Mouse (Mus musculus): ENCODE results near the gene Rex1bd. TPM values are rescaled to one million over a fixed set of nuclear protein-coding genes. Genes with fewer than 3 reads are reported as not detected.

The Rex1bd gene
- polyA plus RNA-seq, 1 experiment from 2014 or later: 172 TPM

DNA sequence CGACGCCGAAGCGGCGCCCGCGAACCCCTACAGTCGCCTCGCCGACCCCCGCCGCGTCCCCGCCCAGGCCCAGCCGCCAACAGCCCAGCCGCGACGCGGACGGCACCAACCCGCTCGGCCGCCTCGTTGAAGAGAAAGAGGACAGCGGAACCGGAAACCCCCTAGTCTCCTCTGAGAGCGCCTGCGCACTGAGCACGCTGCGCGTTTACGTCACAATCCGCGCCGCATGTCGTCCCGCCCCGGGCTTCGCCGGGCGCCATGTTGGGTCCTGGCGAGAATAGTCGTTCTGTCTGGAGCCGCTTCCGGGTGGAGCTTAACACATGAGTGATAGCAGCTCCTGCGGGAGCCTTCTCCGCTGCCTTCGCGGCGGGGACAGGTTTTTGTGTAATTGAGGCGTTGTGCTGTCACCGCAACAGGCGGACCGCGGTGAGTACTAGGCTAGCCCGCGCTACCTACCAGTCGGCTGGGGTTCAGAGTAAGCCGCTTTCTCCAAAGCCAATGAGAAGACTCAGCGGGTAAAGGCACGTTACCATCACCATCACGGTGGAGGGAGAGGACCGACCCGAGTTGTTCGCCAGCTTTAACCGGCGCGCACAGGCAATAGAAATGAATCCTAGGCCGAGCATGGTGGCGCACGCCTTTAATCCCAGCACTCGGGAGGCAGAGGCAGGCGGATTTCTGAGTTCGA is 3.8 kb upstream of the Rex1bd start, which contains the start of gene Uba52:
TSS of gene Uba52 (minus strand) at position 574 of the 688 bp plus-strand sequence.
- ATAC-seq (ENCODE audit: low read depth): peak; percentile 77
- H3K27ac ChIP-seq (ENCODE audit: low read depth, low read length): peak within 1 kb of the TSS; percentile 97
- H3K36me3 ChIP-seq (ENCODE audit: control insufficient read depth, insufficient read depth, low read length): peaks cover 11% of the 10 kb centered on the region; the same call in 1 of the 2 replicates
- peak within 1 kb of the TSS; percentile 90 for H3K9ac ChIP-seq (replicated peaks; ENCODE audit: low read depth, low read length)
- H3K4me3 ChIP-seq (ENCODE audit: low read depth, low read length): peak within 1 kb of the TSS; percentile 97
- H3K9me3 ChIP-seq (ENCODE audit: control insufficient read depth, low read length): no peaks in the 10 kb centered on the region
- peak within 1 kb of the TSS; percentile 100 for H3K4me2 ChIP-seq (ENCODE audit: low read depth, low read length)
- peaks cover 19% of the 10 kb centered on the region for H3K4me1 ChIP-seq (ENCODE audit: control insufficient read depth, insufficient read depth, low read length)
- no peaks in the 10 kb centered on the region for H3K27me3 ChIP-seq (ENCODE audit: control insufficient read depth, insufficient read depth, low read length)
- WGBS: under 1% methylated on average over 67 of the region's 74 CpGs

- H3K9me3 ChIP-seq (ENCODE audit: control insufficient read depth, low read length): no peaks in the 10 kb centered on the region
- peaks cover 10% of the 10 kb centered on the region; the same call in 1 of the 2 replicates for H3K36me3 ChIP-seq (ENCODE audit: control insufficient read depth, insufficient read depth, low read length)
- H3K27me3 ChIP-seq (ENCODE audit: control insufficient read depth, insufficient read depth, low read length): no peaks in the 10 kb centered on the region
- ATAC-seq (ENCODE audit: low read depth): no peak
- H3K27ac ChIP-seq (ENCODE audit: low read depth, low read length): peak overlapping the region; percentile 97; the same call in 1 of the 2 replicates
- H3K4me3 ChIP-seq (ENCODE audit: low read depth, low read length): peak overlapping the region; percentile 97
- peak overlapping the region; percentile 90 for H3K9ac ChIP-seq (replicated peaks; ENCODE audit: low read depth, low read length)
- WGBS: 15% methylated on average over 25 of the region's 25 CpGs
- H3K4me2 ChIP-seq (ENCODE audit: low read depth, low read length): peak overlapping the region; percentile 100
- peaks cover 20% of the 10 kb centered on the region for H3K4me1 ChIP-seq (ENCODE audit: control insufficient read depth, insufficient read depth, low read length)
Observed at GRCm38 (mm10) chr8:70509281-70509952, 2.9 kb upstream of the Rex1bd start.

GRCm38 (mm10) chr8:70507027-70507393 is 458 bp upstream of the Rex1bd start:
- no peak overlapping the region for H3K4me3 ChIP-seq (ENCODE audit: low read depth, low read length)
- peaks cover 25% of the 10 kb centered on the region for H3K4me1 ChIP-seq (ENCODE audit: control insufficient read depth, insufficient read depth, low read length)

GRCm38 (mm10) chr8:70505698-70506327 is 739 bp downstream of the Rex1bd start:
- Histone ChIP-seq H3K27ac (ENCODE audit: low read depth, low read length) (peak overlapping the region; percentile 85; the same call in 1 of the 2 replicates), H3K4me1 (ENCODE audit: control insufficient read depth, insufficient read depth, low read length) (peaks cover 25% of the 10 kb centered on the region), H3K9me3 (ENCODE audit: control insufficient read depth, low read length) (no peaks in the 10 kb centered on the region), H3K27me3 (ENCODE audit: control insufficient read depth, insufficient read depth, low read length) (peaks cover 19% of the 10 kb centered on the region), H3K4me2 (ENCODE audit: low read depth, low read length) (peak overlapping the region; percentile 84), H3K9ac (replicated peaks; ENCODE audit: low read depth, low read length) (peak overlapping the region; percentile 74), H3K36me3 (ENCODE audit: control insufficient read depth, insufficient read depth, low read length) (peaks cover 7% of the 10 kb centered on the region; the same call in 1 of the 2 replicates), H3K4me3 (ENCODE audit: low read depth, low read length) (peak overlapping the region; percentile 55)
- peak; percentile 16 for ATAC-seq (ENCODE audit: low read depth)
- 37% methylated on average over 32 of the region's 32 CpGs for WGBS

More at GRCm38 (mm10) chr8:70507027-70507393, 458 bp upstream of the Rex1bd start:
- peaks cover 11% of the 10 kb centered on the region for H3K27me3 ChIP-seq (ENCODE audit: control insufficient read depth, insufficient read depth, low read length)
- no peak for ATAC-seq (ENCODE audit: low read depth)
- no peak overlapping the region; the same call in 1 of the 2 replicates for H3K4me2 ChIP-seq (ENCODE audit: low read depth, low read length)
- WGBS: 69% methylated on average over 5 of the region's 5 CpGs
- peaks cover 7% of the 10 kb centered on the region; the same call in 1 of the 2 replicates for H3K36me3 ChIP-seq (ENCODE audit: control insufficient read depth, insufficient read depth, low read length)
- H3K9me3 ChIP-seq (ENCODE audit: control insufficient read depth, low read length): no peaks in the 10 kb centered on the region
- H3K27ac ChIP-seq (ENCODE audit: low read depth, low read length): no peak overlapping the region
- no peak overlapping the region for H3K9ac ChIP-seq (replicated peaks; ENCODE audit: low read depth, low read length)

- H3K9ac ChIP-seq (replicated peaks; ENCODE audit: low read depth, low read length): no peak overlapping the region
- 79% methylated on average over 3 of the region's 3 CpGs for WGBS
Observed at GRCm38 (mm10) chr8:70504851-70505250, 1.7 kb downstream of the Rex1bd start.

DNA sequence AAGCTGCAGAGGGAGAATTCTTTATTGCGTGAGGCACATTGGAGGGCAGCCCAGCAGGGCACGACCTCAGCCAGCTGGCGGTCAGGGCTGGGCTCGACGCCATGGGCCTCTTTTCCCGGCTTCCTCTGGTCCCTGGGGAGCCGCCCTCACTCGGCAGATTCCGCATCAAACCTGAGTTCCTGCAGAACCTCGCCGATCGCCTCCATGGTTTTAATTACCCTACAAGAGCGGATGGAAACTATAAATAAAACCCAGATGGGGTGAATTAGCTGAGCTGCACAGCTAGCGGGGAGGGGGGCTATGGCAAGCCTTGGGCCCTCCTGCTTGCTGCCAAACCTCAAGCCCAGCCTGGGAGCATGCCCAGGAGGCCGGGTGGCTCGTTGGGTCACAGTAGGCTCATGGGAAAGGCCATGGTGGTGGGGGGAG is 2.2 kb downstream of the Rex1bd start:
- Histone ChIP-seq H3K9me3 (ENCODE audit: control insufficient read depth, low read length) (no peaks in the 10 kb centered on the region), H3K36me3 (ENCODE audit: control insufficient read depth, insufficient read depth, low read length) (peaks cover 7% of the 10 kb centered on the region; the same call in 1 of the 2 replicates), H3K9ac (replicated peaks; ENCODE audit: low read depth, low read length) (no peak overlapping the region), H3K27me3 (ENCODE audit: control insufficient read depth, insufficient read depth, low read length) (peaks cover 31% of the 10 kb centered on the region), H3K4me1 (ENCODE audit: control insufficient read depth, insufficient read depth, low read length) (peaks cover 21% of the 10 kb centered on the region), H3K27ac (ENCODE audit: low read depth, low read length) (no peak overlapping the region), H3K4me2 (ENCODE audit: low read depth, low read length) (no peak overlapping the region), H3K4me3 (ENCODE audit: low read depth, low read length) (no peak overlapping the region)
- ATAC-seq (ENCODE audit: low read depth): no peak
- WGBS: 27% methylated on average over 16 of the region's 16 CpGs

More at GRCm38 (mm10) chr8:70504851-70505250, 1.7 kb downstream of the Rex1bd start:
- no peak overlapping the region for H3K4me2 ChIP-seq (ENCODE audit: low read depth, low read length)
- H3K4me3 ChIP-seq (ENCODE audit: low read depth, low read length): no peak overlapping the region
- no peak overlapping the region for H3K27ac ChIP-seq (ENCODE audit: low read depth, low read length)
- H3K27me3 ChIP-seq (ENCODE audit: control insufficient read depth, insufficient read depth, low read length): peaks cover 27% of the 10 kb centered on the region
- no peaks in the 10 kb centered on the region for H3K9me3 ChIP-seq (ENCODE audit: control insufficient read depth, low read length)
- no peak for ATAC-seq (ENCODE audit: low read depth)
- peaks cover 7% of the 10 kb centered on the region; the same call in 1 of the 2 replicates for H3K36me3 ChIP-seq (ENCODE audit: control insufficient read depth, insufficient read depth, low read length)
- H3K4me1 ChIP-seq (ENCODE audit: control insufficient read depth, insufficient read depth, low read length): peaks cover 25% of the 10 kb centered on the region

DNA sequence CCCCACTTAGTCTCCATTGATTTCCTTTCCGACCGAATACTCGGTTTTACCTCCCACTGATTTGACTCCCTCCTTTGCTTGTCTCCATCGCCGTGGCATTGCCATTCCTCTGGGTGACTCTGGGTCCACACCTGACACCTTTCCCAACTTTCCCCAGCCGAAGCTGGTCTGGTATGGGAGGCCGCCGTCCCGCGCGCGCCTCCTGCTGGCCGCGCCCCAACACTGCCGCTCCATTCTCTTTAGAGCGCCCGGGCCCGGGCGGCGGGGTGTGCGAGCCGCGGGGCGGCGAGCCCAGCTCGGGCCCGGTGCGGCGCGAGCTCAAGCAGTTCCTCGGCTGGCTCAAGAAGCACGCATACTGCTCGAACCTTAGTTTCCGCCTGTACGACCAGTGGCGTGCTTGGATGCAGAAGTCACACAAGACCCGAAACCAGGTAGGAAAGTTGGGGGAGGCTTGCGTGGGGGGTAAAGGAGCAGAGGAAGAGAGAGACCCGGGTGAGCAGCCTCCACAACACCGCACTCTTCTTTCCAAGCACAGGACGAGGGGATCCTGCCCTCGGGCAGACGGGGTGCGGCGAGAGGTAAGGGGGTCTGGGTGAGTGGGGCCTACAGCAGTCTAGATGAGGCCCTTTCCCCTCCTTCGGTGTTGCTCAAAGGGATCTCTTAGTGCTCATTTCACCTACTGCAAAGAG is 3.3 kb downstream of the Rex1bd start:
- ATAC-seq (ENCODE audit: low read depth): no peak
- H3K36me3 ChIP-seq (ENCODE audit: control insufficient read depth, insufficient read depth, low read length): peaks cover 4% of the 10 kb centered on the region; the same call in 1 of the 2 replicates
- peaks cover 39% of the 10 kb centered on the region for H3K27me3 ChIP-seq (ENCODE audit: control insufficient read depth, insufficient read depth, low read length)
- WGBS: 12% methylated on average over 46 of the region's 46 CpGs
- H3K9me3 ChIP-seq (ENCODE audit: control insufficient read depth, low read length): no peaks in the 10 kb centered on the region
- no peak overlapping the region for H3K9ac ChIP-seq (replicated peaks; ENCODE audit: low read depth, low read length)
- H3K4me2 ChIP-seq (ENCODE audit: low read depth, low read length): no peak overlapping the region
- peaks cover 13% of the 10 kb centered on the region for H3K4me1 ChIP-seq (ENCODE audit: control insufficient read depth, insufficient read depth, low read length)
- no peak overlapping the region for H3K27ac ChIP-seq (ENCODE audit: low read depth, low read length)
- no peak overlapping the region for H3K4me3 ChIP-seq (ENCODE audit: low read depth, low read length)

DNA sequence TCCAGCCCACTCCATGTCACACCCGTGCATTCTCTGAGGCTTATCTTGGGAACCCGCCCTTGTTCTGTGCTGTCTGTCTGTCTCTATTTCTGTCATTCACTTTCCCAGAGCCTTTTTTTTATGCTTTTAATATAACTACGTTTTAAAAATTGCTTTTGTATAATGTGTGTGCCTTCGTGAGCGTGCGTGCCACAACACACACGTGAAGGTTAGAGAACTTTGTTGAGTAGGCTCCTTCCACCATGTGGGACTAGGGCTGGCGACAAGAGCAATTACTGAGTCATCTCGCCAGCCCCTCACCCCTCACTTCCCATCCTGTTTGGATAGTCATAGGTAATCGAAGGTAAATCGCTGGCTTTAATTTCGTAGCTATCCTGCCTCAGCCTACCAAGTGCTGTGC is 4.0 kb downstream of the Rex1bd start:
- Histone ChIP-seq H3K27ac (ENCODE audit: low read depth, low read length) (no peak overlapping the region), H3K36me3 (ENCODE audit: control insufficient read depth, insufficient read depth, low read length) (0 out of 2 replicates have a peak, but pooled peaks cover under 1% of the 10 kb centered on the region), H3K9ac (replicated peaks; ENCODE audit: low read depth, low read length) (no peak overlapping the region), H3K4me3 (ENCODE audit: low read depth, low read length) (no peak overlapping the region), H3K4me2 (ENCODE audit: low read depth, low read length) (no peak overlapping the region), H3K4me1 (ENCODE audit: control insufficient read depth, insufficient read depth, low read length) (peaks cover 13% of the 10 kb centered on the region), H3K27me3 (ENCODE audit: control insufficient read depth, insufficient read depth, low read length) (peaks cover 40% of the 10 kb centered on the region), H3K9me3 (ENCODE audit: control insufficient read depth, low read length) (no peaks in the 10 kb centered on the region)
- 33% methylated on average over 12 of the region's 12 CpGs for WGBS
- no peak for ATAC-seq (ENCODE audit: low read depth)
